Mouse (Mus musculus): ENCODE measurements around the gene Ranbp10.

DNA sequence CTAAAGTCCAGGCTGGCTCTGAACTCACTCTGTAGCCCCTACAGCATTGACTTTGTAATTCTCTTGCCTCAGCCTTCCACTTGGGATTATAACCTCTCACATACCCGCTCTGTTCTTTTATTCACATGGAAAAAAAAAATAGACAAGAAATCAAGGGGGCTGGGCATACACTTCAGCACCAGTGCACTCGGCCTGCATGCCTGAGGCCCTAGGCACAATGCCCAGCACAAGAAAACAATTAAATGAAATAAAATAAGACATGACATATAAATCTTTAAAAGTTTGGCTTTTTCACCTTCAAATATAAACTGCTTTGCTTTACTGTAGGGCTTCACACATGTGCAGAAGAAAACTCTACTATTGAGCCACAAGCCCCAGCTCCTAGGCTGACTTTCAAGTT, 73.2 kb downstream of the Ranbp10 start:
- TF ChIP-seq EP300 (IDR thresholded peaks at IDR 0.05; ENCODE audit: insufficient read depth, low read depth, low read length), result no peak
- TF ChIP-seq CTCF (IDR thresholded peaks at IDR 0.05), result no peak
- TF ChIP-seq POLR2A (IDR thresholded peaks at IDR 0.05; ENCODE audit: insufficient read depth, low read depth, low read length), result no peak
